ENCODE assay signal across 8 mouse cellular contexts in genomic region chr2:32423481-32424331, GRCm38 (mm10). TPM values are rescaled to one million over a fixed set of nuclear protein-coding genes. Genes with fewer than 3 reads are reported as not detected.
A peak's percentile ranks its signal among the peaks of the same experiment; 100 is the strongest.
DNase-seq lines count a peak whose midpoint lies in the region; ATAC-seq and TF ChIP-seq lines count a peak whose summit lies in the region.

No protein-coding gene starts in this region.

- WGBS in hindbrain, postnatal 0 days, result under 1% methylated on average over 14 of the region's 14 CpGs
- WGBS in liver, embryonic 11.5 days, result 7% methylated on average over 14 of the region's 14 CpGs
- WGBS in midbrain, postnatal 0 days, result 2% methylated on average over 14 of the region's 14 CpGs

- TF ChIP-seq CTCF in hindbrain, postnatal 0 days (IDR thresholded peaks at IDR 0.05; ENCODE audit: low read depth), result peak; percentile 22
- TF ChIP-seq CTCF in midbrain, postnatal 0 days (IDR thresholded peaks at IDR 0.05), result no peak; the same call in 1 of the 2 replicates

- peak; percentile 85 for ATAC-seq in hindbrain, postnatal 0 days
- ATAC-seq in liver, embryonic 11.5 days (replicated peaks; ENCODE audit: low FRiP score), result peak; percentile 89
- ATAC-seq in midbrain, postnatal 0 days (ENCODE audit: low FRiP score), result peak; percentile 75

- peaks cover 27% of the 10 kb centered on the region for H3K36me3 ChIP-seq in hindbrain, postnatal 0 days (ENCODE audit: insufficient read depth, low read length)
- peaks cover 7% of the 10 kb centered on the region for H3K36me3 ChIP-seq in liver, embryonic 11.5 days (ENCODE audit: control insufficient read depth, insufficient read depth, low read length)
- peaks cover 27% of the 10 kb centered on the region for H3K36me3 ChIP-seq in midbrain, postnatal 0 days (ENCODE audit: insufficient read depth, low read length)

- H3K9ac ChIP-seq in hindbrain, postnatal 0 days (replicated peaks; ENCODE audit: low read length), result peak overlapping the region; percentile 45
- peak overlapping the region; percentile 49; the same call in 1 of the 2 replicates for H3K9ac ChIP-seq in liver, embryonic 11.5 days (ENCODE audit: low read depth, low read length)
- peak overlapping the region; percentile 57 for H3K9ac ChIP-seq in midbrain, postnatal 0 days (replicated peaks; ENCODE audit: low read length, poor library complexity, severe bottlenecking)

- H3K27ac ChIP-seq in hindbrain, postnatal 0 days, result peak overlapping the region; percentile 70
- peak overlapping the region; percentile 45; the same call in 1 of the 2 replicates for H3K27ac ChIP-seq in liver, embryonic 11.5 days (ENCODE audit: low read depth, low read length)
- H3K27ac ChIP-seq in midbrain, postnatal 0 days (ENCODE audit: low read depth, low read length), result peak overlapping the region; percentile 77

- peak overlapping the region; percentile 58 for H3K4me2 ChIP-seq in hindbrain, postnatal 0 days (ENCODE audit: low read depth, low read length)
- peak overlapping the region; percentile 87 for H3K4me2 ChIP-seq in liver, embryonic 11.5 days
- peak overlapping the region; percentile 67 for H3K4me2 ChIP-seq in midbrain, postnatal 0 days (ENCODE audit: low read depth, low read length, poor library complexity, severe bottlenecking)

- peaks cover 18% of the 10 kb centered on the region; the same call in 1 of the 2 replicates for H3K4me1 ChIP-seq in hindbrain, postnatal 0 days (ENCODE audit: insufficient read depth, low read length)
- H3K4me1 ChIP-seq in liver, embryonic 11.5 days (replicated peaks; ENCODE audit: control insufficient read depth, insufficient read depth, low read length), result peaks cover 49% of the 10 kb centered on the region
- peaks cover 10% of the 10 kb centered on the region for H3K4me1 ChIP-seq in midbrain, postnatal 0 days (ENCODE audit: insufficient read depth, low read length)

- peak overlapping the region; percentile 33 for H3K4me3 ChIP-seq in hindbrain, postnatal 0 days (ENCODE audit: low read length)
- H3K4me3 ChIP-seq in liver, embryonic 11.5 days (ENCODE audit: low read depth, low read length), result peak overlapping the region; percentile 38
- H3K4me3 ChIP-seq in midbrain, postnatal 0 days (ENCODE audit: low read depth, low read length), result peak overlapping the region; percentile 39

- peak; percentile 98 for DNase-seq in 3T3-L1 (ENCODE audit: low read depth, low spot score)
- DNase-seq in MN1 (ENCODE audit: low spot score), result peak; percentile 89
- peak; percentile 55 to 57 for DNase-seq in cerebellum, postnatal 25 days
- peak; percentile 72 to 73 for DNase-seq in gastrocnemius, adult 8-10 months (ENCODE audit: low spot score in 2 of 2)
- DNase-seq in hindbrain, postnatal 0 days (ENCODE audit: low spot score), result peak; percentile 88
- peak; percentile 47 for DNase-seq in liver, embryonic 11.5 days (ENCODE audit: low spot score)
- peak; percentile 92 for DNase-seq in midbrain, postnatal 0 days (ENCODE audit: low spot score)
- no peak for DNase-seq in right cerebral cortex, postnatal 14 days

- no peaks in the 10 kb centered on the region for H3K27me3 ChIP-seq in hindbrain, postnatal 0 days (ENCODE audit: insufficient read depth, low read length)
- no peaks in the 10 kb centered on the region for H3K27me3 ChIP-seq in liver, embryonic 11.5 days (replicated peaks; ENCODE audit: control insufficient read depth, insufficient read depth, low read length)
- no peaks in the 10 kb centered on the region for H3K27me3 ChIP-seq in midbrain, postnatal 0 days (ENCODE audit: insufficient read depth, low read length)

- no peaks in the 10 kb centered on the region for H3K9me3 ChIP-seq in hindbrain, postnatal 0 days (ENCODE audit: low read length)
- H3K9me3 ChIP-seq in liver, embryonic 11.5 days (ENCODE audit: control insufficient read depth, low read length), result no peaks in the 10 kb centered on the region
- H3K9me3 ChIP-seq in midbrain, postnatal 0 days (ENCODE audit: low read length), result no peaks in the 10 kb centered on the region

RNA-seq across cellular contexts. Expression of gene Naif1, which starts 26.6 kb away (rescaled TPM):
- total RNA-seq in gastrocnemius, adult 8-10 months (2022), result 1 to 10 TPM; 2.1 to 2.7 (median 2.3) TPM
- total RNA-seq in hindbrain, postnatal 0 days (2014; rRNA removed), result 3.1 and 3.7 TPM in 2 replicates
- 2.9 and 3.0 TPM in 2 replicates for polyA plus RNA-seq in hindbrain, postnatal 0 days (2015; fragmentation: Nextera tagmentation; extraction: Ambion mirVana)
- polyA plus RNA-seq in liver, embryonic 11.5 days (2014; fragmentation: Nextera tagmentation; extraction: Ambion mirVana), result 4.5 and 5.4 TPM in 2 replicates
- total RNA-seq in midbrain, postnatal 0 days (2014; rRNA removed), result 2.4 and 3.2 TPM in 2 replicates
- 3.0 and 3.2 TPM in 2 replicates for polyA plus RNA-seq in midbrain, postnatal 0 days (2015; fragmentation: Nextera tagmentation; extraction: Ambion mirVana)

RNA-seq across cellular contexts. Expression of gene Slc25a25, which starts 27.5 kb away (rescaled TPM):
- 100 to 1,000 TPM in 1 of 4 experiments, 10 to 100 TPM in 3; 48.5 to 113 (median 60.4) TPM for total RNA-seq in gastrocnemius, adult 8-10 months (2022)
- 64.3 and 69.6 TPM in 2 replicates for total RNA-seq in hindbrain, postnatal 0 days (2014; rRNA removed)
- polyA plus RNA-seq in hindbrain, postnatal 0 days (2015; fragmentation: Nextera tagmentation; extraction: Ambion mirVana), result 44.4 and 46.4 TPM in 2 replicates
- 10.4 and 12.7 TPM in 2 replicates for polyA plus RNA-seq in liver, embryonic 11.5 days (2014; fragmentation: Nextera tagmentation; extraction: Ambion mirVana)
- total RNA-seq in midbrain, postnatal 0 days (2014; rRNA removed), result 60.6 and 69.2 TPM in 2 replicates
- polyA plus RNA-seq in midbrain, postnatal 0 days (2015; fragmentation: Nextera tagmentation; extraction: Ambion mirVana), result 52.0 and 53.4 TPM in 2 replicates

RNA-seq across cellular contexts. Expression of gene Ptges2, which starts 28.0 kb away (rescaled TPM):
- 10 to 100 TPM; 33.8 to 40.1 (median 36.1) TPM for total RNA-seq in gastrocnemius, adult 8-10 months (2022)
- total RNA-seq in hindbrain, postnatal 0 days (2014; rRNA removed), result 41.3 and 45.5 TPM in 2 replicates
- 55.6 and 57.0 TPM in 2 replicates for polyA plus RNA-seq in hindbrain, postnatal 0 days (2015; fragmentation: Nextera tagmentation; extraction: Ambion mirVana)
- polyA plus RNA-seq in liver, embryonic 11.5 days (2014; fragmentation: Nextera tagmentation; extraction: Ambion mirVana), result 23.0 and 23.6 TPM in 2 replicates
- total RNA-seq in midbrain, postnatal 0 days (2014; rRNA removed), result 33.3 and 41.1 TPM in 2 replicates
- 56.2 and 62.3 TPM in 2 replicates for polyA plus RNA-seq in midbrain, postnatal 0 days (2015; fragmentation: Nextera tagmentation; extraction: Ambion mirVana)

RNA-seq across cellular contexts. Expression of gene Lcn2, which starts 35.7 kb away (rescaled TPM):
- 1 to 10 TPM in 1 of 4 experiments, under 1 TPM in 1, not detected in 2; 0.65 to 1.9 TPM for total RNA-seq in gastrocnemius, adult 8-10 months (2022)
- total RNA-seq in hindbrain, postnatal 0 days (2014; rRNA removed), result 0.31 and 0.58 TPM in 2 replicates
- polyA plus RNA-seq in hindbrain, postnatal 0 days (2015; fragmentation: Nextera tagmentation; extraction: Ambion mirVana), result 0.80 and 0.93 TPM in 2 replicates
- 8.0 and 9.9 TPM in 2 replicates for polyA plus RNA-seq in liver, embryonic 11.5 days (2014; fragmentation: Nextera tagmentation; extraction: Ambion mirVana)
- total RNA-seq in midbrain, postnatal 0 days (2014; rRNA removed), result 0.57 TPM in 1 of 2 replicates, not detected in the other
- polyA plus RNA-seq in midbrain, postnatal 0 days (2015; fragmentation: Nextera tagmentation; extraction: Ambion mirVana), result 0.35 and 0.44 TPM in 2 replicates

RNA-seq across cellular contexts. Expression of gene 1110008P14Rik, which starts 42.0 kb away (rescaled TPM):
- 10 to 100 TPM; 40.1 to 46.1 (median 42.3) TPM for total RNA-seq in gastrocnemius, adult 8-10 months (2022)
- 458 and 481 TPM in 2 replicates for total RNA-seq in hindbrain, postnatal 0 days (2014; rRNA removed)
- 220 and 233 TPM in 2 replicates for polyA plus RNA-seq in hindbrain, postnatal 0 days (2015; fragmentation: Nextera tagmentation; extraction: Ambion mirVana)
- 36.2 and 39.7 TPM in 2 replicates for polyA plus RNA-seq in liver, embryonic 11.5 days (2014; fragmentation: Nextera tagmentation; extraction: Ambion mirVana)
- 336 and 450 TPM in 2 replicates for total RNA-seq in midbrain, postnatal 0 days (2014; rRNA removed)
- 198 and 224 TPM in 2 replicates for polyA plus RNA-seq in midbrain, postnatal 0 days (2015; fragmentation: Nextera tagmentation; extraction: Ambion mirVana)
